Mouse (Mus musculus): ENCODE results near the gene Fam184a. TPM values are rescaled to one million over a fixed set of nuclear protein-coding genes. Genes with fewer than 3 reads are reported as not detected.

Fam184a gene
- polyA plus RNA-seq, 1 experiment, result 5.4 TPM

GRCm38 (mm10) chr10:53732324-53732723 lies 18.6 kb downstream of the Fam184a start:
- WGBS, result 80% methylated on average over 7 of the region's 7 CpGs
- no peak overlapping the region for H3K4me3 ChIP-seq (replicated peaks; ENCODE audit: control insufficient read depth, low read depth, low read length)

GRCm38 (mm10) chr10:53728883-53729282 lies 22.0 kb downstream of the Fam184a start:
- H3K4me1 ChIP-seq (ENCODE audit: control insufficient read depth, insufficient read depth, low read length), result no peaks in the 10 kb centered on the region
- WGBS, result 60% methylated on average over 1 of the region's 1 CpGs
- H3K27ac ChIP-seq (ENCODE audit: control insufficient read depth, insufficient read depth, low read depth, low read length, poor library complexity), result no peak overlapping the region
- TF ChIP-seq POLR2A (IDR thresholded peaks at IDR 0.05; ENCODE audit: borderline replicate concordance, control insufficient read depth, low read depth, low read length), result no peak
- no peak for TF ChIP-seq CTCF (IDR thresholded peaks at IDR 0.05; ENCODE audit: control insufficient read depth, insufficient read depth, low read length)
- H3K4me3 ChIP-seq (replicated peaks; ENCODE audit: control insufficient read depth, low read depth, low read length), result no peak overlapping the region

More at GRCm38 (mm10) chr10:53732324-53732723, 18.6 kb downstream of the Fam184a start:
- no peak overlapping the region for H3K27ac ChIP-seq (ENCODE audit: control insufficient read depth, insufficient read depth, low read depth, low read length, poor library complexity)
- TF ChIP-seq CTCF (IDR thresholded peaks at IDR 0.05; ENCODE audit: control insufficient read depth, insufficient read depth, low read length) (no peak), POLR2A (IDR thresholded peaks at IDR 0.05; ENCODE audit: borderline replicate concordance, control insufficient read depth, low read depth, low read length) (no peak)
- H3K4me1 ChIP-seq (ENCODE audit: control insufficient read depth, insufficient read depth, low read length), result no peaks in the 10 kb centered on the region

DNA sequence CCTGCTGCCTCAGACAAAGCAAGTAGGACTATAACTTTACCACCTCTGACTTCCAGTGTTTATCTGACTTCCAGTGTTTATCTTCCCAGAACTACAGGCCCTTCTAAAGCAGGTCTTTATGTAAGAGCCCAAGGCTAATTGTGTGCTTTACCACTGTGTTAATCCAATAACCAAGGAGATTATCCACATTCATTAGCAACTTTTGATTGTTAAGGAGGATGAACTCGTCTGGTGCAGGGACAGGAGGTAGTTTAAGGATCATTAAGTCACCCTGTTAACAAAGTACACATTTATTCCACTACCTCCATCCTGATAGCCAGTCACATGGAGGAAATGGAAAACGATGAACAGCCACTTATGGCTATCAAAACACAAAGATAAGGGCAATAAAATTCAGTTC lies 25.6 kb downstream of the Fam184a start:
- TF ChIP-seq CTCF (IDR thresholded peaks at IDR 0.05; ENCODE audit: control insufficient read depth, insufficient read depth, low read length), result no peak
- no peak for TF ChIP-seq POLR2A (IDR thresholded peaks at IDR 0.05; ENCODE audit: borderline replicate concordance, control insufficient read depth, low read depth, low read length)
- 49% methylated on average over 2 of the region's 2 CpGs for whole genome bisulfite sequencing
- H3K4me1 ChIP-seq (ENCODE audit: control insufficient read depth, insufficient read depth, low read length), result no peaks in the 10 kb centered on the region
- H3K4me3 ChIP-seq (replicated peaks; ENCODE audit: control insufficient read depth, low read depth, low read length), result no peak overlapping the region
- no peak overlapping the region for H3K27ac ChIP-seq (ENCODE audit: control insufficient read depth, insufficient read depth, low read depth, low read length, poor library complexity)

DNA sequence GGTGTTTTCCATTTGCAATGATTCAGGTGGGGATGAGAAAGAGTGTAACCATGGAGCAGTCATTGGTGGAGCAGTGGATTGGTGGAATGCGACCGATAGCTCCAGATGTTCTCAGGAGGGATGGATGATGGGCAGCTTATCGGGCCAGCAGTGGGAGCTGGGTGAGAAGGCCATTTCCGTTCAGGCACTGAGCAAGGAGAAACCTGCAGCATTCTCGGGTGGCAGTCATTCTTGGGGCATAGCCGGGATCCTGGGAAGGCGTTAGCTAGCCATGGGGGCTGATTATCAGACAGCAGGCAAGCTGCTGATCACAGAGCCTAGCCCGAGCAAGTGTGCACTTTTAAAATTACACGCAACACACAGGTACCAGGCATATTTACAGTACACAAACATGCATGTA lies 46.4 kb downstream of the Fam184a start:
- Histone ChIP-seq H3K27ac (ENCODE audit: control insufficient read depth, insufficient read depth, low read depth, low read length, poor library complexity) (no peak overlapping the region), H3K4me3 (replicated peaks; ENCODE audit: control insufficient read depth, low read depth, low read length) (no peak overlapping the region), H3K4me1 (ENCODE audit: control insufficient read depth, insufficient read depth, low read length) (no peaks in the 10 kb centered on the region)
- WGBS, result 89% methylated on average over 9 of the region's 9 CpGs
- no peak for TF ChIP-seq CTCF (IDR thresholded peaks at IDR 0.05; ENCODE audit: control insufficient read depth, insufficient read depth, low read length)
- TF ChIP-seq POLR2A (IDR thresholded peaks at IDR 0.05; ENCODE audit: borderline replicate concordance, control insufficient read depth, low read depth, low read length), result no peak

DNA sequence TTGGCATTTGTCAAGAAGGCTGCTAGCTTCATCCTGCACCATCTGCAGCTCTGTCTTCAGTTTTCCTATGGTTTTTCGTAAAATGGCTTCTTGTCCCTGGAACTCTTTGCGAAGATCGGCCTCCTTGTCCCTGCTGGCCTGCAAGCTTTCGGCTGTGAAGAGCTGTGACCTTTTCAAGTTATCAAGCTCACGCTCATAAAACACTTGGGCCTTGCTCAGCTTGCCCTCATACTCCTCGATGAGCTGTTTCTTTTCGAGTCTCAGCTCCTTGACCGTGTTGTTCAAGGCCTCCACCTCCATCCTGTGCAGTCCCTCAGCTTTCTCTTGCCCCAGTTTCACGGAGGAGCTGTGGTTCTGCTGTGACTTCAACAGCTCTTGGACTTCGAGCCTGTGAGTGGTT lies 52.4 kb downstream of the Fam184a start:
- no peak for TF ChIP-seq CTCF (IDR thresholded peaks at IDR 0.05; ENCODE audit: control insufficient read depth, insufficient read depth, low read length)
- TF ChIP-seq POLR2A (IDR thresholded peaks at IDR 0.05; ENCODE audit: borderline replicate concordance, control insufficient read depth, low read depth, low read length), result no peak
- 85% methylated on average over 10 of the region's 10 CpGs for WGBS
- no peak overlapping the region for H3K27ac ChIP-seq (ENCODE audit: control insufficient read depth, insufficient read depth, low read depth, low read length, poor library complexity)
- H3K4me3 ChIP-seq (replicated peaks; ENCODE audit: control insufficient read depth, low read depth, low read length), result no peak overlapping the region
- H3K4me1 ChIP-seq (ENCODE audit: control insufficient read depth, insufficient read depth, low read length), result no peaks in the 10 kb centered on the region

- TF ChIP-seq CTCF (IDR thresholded peaks at IDR 0.05; ENCODE audit: control insufficient read depth, insufficient read depth, low read length), result no peak
- no peak for TF ChIP-seq POLR2A (IDR thresholded peaks at IDR 0.05; ENCODE audit: borderline replicate concordance, control insufficient read depth, low read depth, low read length)
- no peak overlapping the region for H3K27ac ChIP-seq (ENCODE audit: control insufficient read depth, insufficient read depth, low read depth, low read length, poor library complexity)
- H3K4me1 ChIP-seq (ENCODE audit: control insufficient read depth, insufficient read depth, low read length), result no peaks in the 10 kb centered on the region
- 77% methylated on average over 5 of the region's 5 CpGs for WGBS
- H3K4me3 ChIP-seq (replicated peaks; ENCODE audit: control insufficient read depth, low read depth, low read length), result no peak overlapping the region
Observed at GRCm38 (mm10) chr10:53694757-53695156, 56.2 kb downstream of the Fam184a start.

GRCm38 (mm10) chr10:53691263-53691662 lies 59.7 kb downstream of the Fam184a start:
- no peak for TF ChIP-seq CTCF (IDR thresholded peaks at IDR 0.05; ENCODE audit: control insufficient read depth, insufficient read depth, low read length)
- TF ChIP-seq POLR2A (IDR thresholded peaks at IDR 0.05; ENCODE audit: borderline replicate concordance, control insufficient read depth, low read depth, low read length), result no peak
- H3K4me3 ChIP-seq (replicated peaks; ENCODE audit: control insufficient read depth, low read depth, low read length), result no peak overlapping the region
- no peaks in the 10 kb centered on the region for H3K4me1 ChIP-seq (ENCODE audit: control insufficient read depth, insufficient read depth, low read length)
- H3K27ac ChIP-seq (ENCODE audit: control insufficient read depth, insufficient read depth, low read depth, low read length, poor library complexity), result no peak overlapping the region

GRCm38 (mm10) chr10:53688952-53689584 lies 61.9 kb downstream of the Fam184a start:
- Histone ChIP-seq H3K4me1 (ENCODE audit: control insufficient read depth, insufficient read depth, low read length) (no peaks in the 10 kb centered on the region), H3K27ac (ENCODE audit: control insufficient read depth, insufficient read depth, low read depth, low read length, poor library complexity) (no peak overlapping the region), H3K4me3 (replicated peaks; ENCODE audit: control insufficient read depth, low read depth, low read length) (no peak overlapping the region)
- TF ChIP-seq CTCF (IDR thresholded peaks at IDR 0.05; ENCODE audit: control insufficient read depth, insufficient read depth, low read length) (no peak), POLR2A (IDR thresholded peaks at IDR 0.05; ENCODE audit: borderline replicate concordance, control insufficient read depth, low read depth, low read length) (no peak)
- 86% methylated on average over 4 of the region's 4 CpGs for WGBS

- Histone ChIP-seq H3K27ac (ENCODE audit: control insufficient read depth, insufficient read depth, low read depth, low read length, poor library complexity) (no peak overlapping the region), H3K4me3 (replicated peaks; ENCODE audit: control insufficient read depth, low read depth, low read length) (no peak overlapping the region), H3K4me1 (ENCODE audit: control insufficient read depth, insufficient read depth, low read length) (no peaks in the 10 kb centered on the region)
- 100% methylated on average over 1 of the region's 1 CpGs for WGBS
- TF ChIP-seq POLR2A (IDR thresholded peaks at IDR 0.05; ENCODE audit: borderline replicate concordance, control insufficient read depth, low read depth, low read length), result no peak
- no peak for TF ChIP-seq CTCF (IDR thresholded peaks at IDR 0.05; ENCODE audit: control insufficient read depth, insufficient read depth, low read length)
Observed at GRCm38 (mm10) chr10:53688533-53688932, 62.4 kb downstream of the Fam184a start.

All from bone marrow, adult 2 months (tissue).